Mouse (Mus musculus) hindbrain, embryonic 13.5 days (tissue): Measurements from ENCODE around the gene Ergic3. TPM values are rescaled to one million over a fixed set of nuclear protein-coding genes. Genes with fewer than 3 reads are reported as not detected.

ENCODE experiments used
- ATAC-seq: fragments of 200-750 bp; cut with Nextera tagmentation; 2 replicates; pipeline ENCODE4 v1.8.0; 2017; ENCODE audit warnings: moderate TSS enrichment; ENCODE audit not compliant: low FRiP score
- H3K27ac ChIP-seq: fragments of 300-500 bp; sonication (generic); 2 replicates; pipeline ENCODE4 v1.5.1; 2015; ENCODE audit warnings: inconsistent platforms, mild to moderate bottlenecking, moderate library complexity
- H3K27me3 ChIP-seq: fragments of 300-500 bp; sonication (generic); 2 replicates; pipeline ENCODE4 v1.6.1; 2015; ENCODE audit warnings: mild to moderate bottlenecking, inconsistent platforms
- H3K36me3 ChIP-seq: fragments of 300-500 bp; sonication (generic); 2 replicates; pipeline ENCODE4 v1.6.1; 2015; ENCODE audit warnings: mild to moderate bottlenecking, inconsistent platforms
- H3K4me1 ChIP-seq: fragments of 300-500 bp; sonication (generic); replicated peaks from 2 replicates; pipeline ENCODE4 v1.6.1; 2015; ENCODE audit warnings: inconsistent platforms
- H3K4me2 ChIP-seq: fragments of 300-500 bp; sonication (generic); 2 replicates; pipeline ENCODE4 v1.6.1; 2015; ENCODE audit warnings: inconsistent platforms, mild to moderate bottlenecking, moderate library complexity
- H3K4me3 ChIP-seq: fragments of 300-500 bp; sonication (generic); 2 replicates; pipeline ENCODE4 v1.5.1; 2015; ENCODE audit warnings: mild to moderate bottlenecking, inconsistent platforms
- H3K9ac ChIP-seq: fragments of 300-500 bp; sonication (generic); 2 replicates; pipeline ENCODE4 v1.6.1; 2015; ENCODE audit warnings: mild to moderate bottlenecking, inconsistent platforms
- H3K9me3 ChIP-seq: fragments of 300-500 bp; sonication (generic); 2 replicates; pipeline ENCODE4 v1.6.1; 2016; ENCODE audit warnings: inconsistent platforms
- WGBS: fragments of 180-500 bp; shearing (Covaris S2); methylation state at CpG from one replicate; pipeline ENCODE4 v1.1.7; 2015; 5-methylcytosine and 5-hydroxymethylcytosine counted together
- polyA plus RNA-seq: library from polyadenylated mRNA; unstranded; fragments of >200 nt; fragmentation: Nextera tagmentation; extraction: Ambion mirVana; gene quantifications from 2 replicates; pipeline ENCODE4 v1.2.1, GENCODE M21; 2015

Gene Ergic3
- polyA plus RNA-seq: 371 and 377 TPM in 2 replicates

GRCm38 (mm10) chr2:156007888-156008532 is at the start of gene Ergic3, which contains the start of gene 6430550D23Rik:
Ergic3 (plus strand) TSS chr2:156008045.
6430550D23Rik (minus strand) TSS chr2:156007977.
- Histone ChIP-seq H3K36me3 (peaks cover 33% of the 10 kb centered on the region), H3K27ac (peak within 1 kb of the TSS; percentile 84), H3K27me3 (no peaks in the 10 kb centered on the region), H3K9ac (peak within 1 kb of the TSS; percentile 89), H3K9me3 (no peaks in the 10 kb centered on the region), H3K4me3 (peak within 1 kb of the TSS; percentile 88), H3K4me2 (peak within 1 kb of the TSS; percentile 79), H3K4me1 (peaks cover 16% of the 10 kb centered on the region)
- under 1% methylated on average over 44 of the region's 45 CpGs for WGBS
- peak; percentile 100 for ATAC-seq

DNA sequence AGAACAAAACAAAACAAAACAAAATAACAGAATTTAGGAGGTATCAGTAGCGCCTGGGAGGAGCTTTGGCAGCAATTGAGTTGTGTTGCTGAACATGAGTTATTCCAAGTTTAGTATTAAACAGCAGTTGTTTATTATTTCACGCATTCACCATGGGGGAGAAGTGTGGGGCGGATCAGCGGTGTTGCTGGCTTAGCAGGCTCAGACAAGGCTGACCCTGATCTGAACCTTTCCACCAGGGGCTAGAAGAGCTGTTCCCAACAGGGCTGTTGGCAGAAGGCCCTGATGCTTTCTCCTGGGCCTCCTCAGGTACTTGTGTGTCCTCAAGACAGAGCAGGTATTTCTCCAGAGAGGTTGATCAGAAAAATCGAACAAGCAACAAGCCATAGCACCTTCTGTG is 47.9 kb upstream of the Ergic3 start:
- H3K9ac ChIP-seq: no peak overlapping the region
- H3K4me1 ChIP-seq: peaks cover 22% of the 10 kb centered on the region
- no peak overlapping the region for H3K4me2 ChIP-seq
- peaks cover 25% of the 10 kb centered on the region for H3K36me3 ChIP-seq
- H3K4me3 ChIP-seq: no peak overlapping the region
- H3K27me3 ChIP-seq: no peaks in the 10 kb centered on the region
- ATAC-seq: no peak
- H3K27ac ChIP-seq: no peak overlapping the region
- WGBS: 90% methylated on average over 5 of the region's 5 CpGs
- H3K9me3 ChIP-seq: no peaks in the 10 kb centered on the region

DNA sequence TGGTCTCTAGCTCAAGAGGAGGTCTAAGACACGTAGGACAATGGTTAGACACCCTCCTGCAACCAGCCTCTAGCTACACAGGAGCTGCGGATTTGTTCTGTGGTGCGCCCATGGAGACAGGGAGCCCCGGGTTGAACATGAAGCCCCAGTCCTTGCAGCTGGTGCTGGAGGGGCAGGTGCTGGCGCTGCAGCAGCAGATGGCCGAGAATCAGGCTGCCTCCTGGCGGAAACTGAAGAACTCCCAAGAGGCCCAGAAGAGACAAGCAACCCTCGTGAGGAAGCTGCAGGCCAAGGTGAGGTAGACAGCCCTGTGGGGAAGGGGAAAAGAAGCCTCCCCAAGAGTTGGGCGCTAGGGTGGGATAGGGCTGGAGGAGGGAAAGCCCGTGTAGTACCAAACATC is 46.0 kb upstream of the Ergic3 start:
- Histone ChIP-seq H3K9me3 (no peaks in the 10 kb centered on the region), H3K36me3 (peaks cover 41% of the 10 kb centered on the region)

DNA sequence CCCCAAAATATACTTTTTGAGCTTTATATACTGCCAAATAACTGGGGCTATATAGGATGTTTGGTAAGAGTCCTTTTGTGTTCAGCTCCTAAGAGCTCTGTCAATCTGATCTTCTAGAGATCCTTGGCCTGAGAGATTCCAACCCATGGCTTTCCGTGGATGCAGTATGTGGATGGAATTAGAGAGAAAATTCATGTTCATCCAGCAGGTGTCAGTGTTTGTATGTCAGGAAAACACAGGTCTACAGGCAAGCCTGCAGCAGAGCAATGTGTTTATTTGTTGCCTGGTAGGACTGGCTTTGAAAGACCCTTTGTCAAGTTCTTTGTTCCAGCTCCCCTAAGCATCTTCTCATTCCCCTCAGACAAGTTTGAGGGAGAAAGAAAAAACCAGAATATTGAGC is 44.9 kb upstream of the Ergic3 start:
- Histone ChIP-seq H3K36me3 (peaks cover 53% of the 10 kb centered on the region), H3K4me1 (peaks cover 12% of the 10 kb centered on the region), H3K4me2 (no peak overlapping the region), H3K4me3 (no peak overlapping the region), H3K27me3 (no peaks in the 10 kb centered on the region), H3K9me3 (no peaks in the 10 kb centered on the region), H3K9ac (no peak overlapping the region), H3K27ac (peak overlapping the region; percentile 60; the same call in 1 of the 2 replicates)
- 28% methylated on average over 1 of the region's 1 CpGs for WGBS
- ATAC-seq: no peak

More for the DNA sequence above, 46.0 kb upstream of the Ergic3 start:
- no peak for ATAC-seq
- H3K27ac ChIP-seq: peak overlapping the region; percentile 35; the same call in 1 of the 2 replicates
- H3K9ac ChIP-seq: peak overlapping the region; percentile 56; the same call in 1 of the 2 replicates
- 70% methylated on average over 10 of the region's 10 CpGs for WGBS
- no peak overlapping the region for H3K4me2 ChIP-seq
- H3K4me1 ChIP-seq: peaks cover 21% of the 10 kb centered on the region
- no peak overlapping the region for H3K4me3 ChIP-seq
- no peaks in the 10 kb centered on the region for H3K27me3 ChIP-seq

- H3K27ac ChIP-seq: no peak overlapping the region
- peaks cover 91% of the 10 kb centered on the region for H3K36me3 ChIP-seq
- H3K4me2 ChIP-seq: no peak overlapping the region
- H3K9ac ChIP-seq: no peak overlapping the region
- ATAC-seq: no peak
- 92% methylated on average over 6 of the region's 6 CpGs for WGBS
- no peaks in the 10 kb centered on the region for H3K4me1 ChIP-seq
- H3K4me3 ChIP-seq: no peak overlapping the region
- H3K27me3 ChIP-seq: no peaks in the 10 kb centered on the region
- H3K9me3 ChIP-seq: no peaks in the 10 kb centered on the region
Observed at GRCm38 (mm10) chr2:155973348-155973747, 34.5 kb upstream of the Ergic3 start.

DNA sequence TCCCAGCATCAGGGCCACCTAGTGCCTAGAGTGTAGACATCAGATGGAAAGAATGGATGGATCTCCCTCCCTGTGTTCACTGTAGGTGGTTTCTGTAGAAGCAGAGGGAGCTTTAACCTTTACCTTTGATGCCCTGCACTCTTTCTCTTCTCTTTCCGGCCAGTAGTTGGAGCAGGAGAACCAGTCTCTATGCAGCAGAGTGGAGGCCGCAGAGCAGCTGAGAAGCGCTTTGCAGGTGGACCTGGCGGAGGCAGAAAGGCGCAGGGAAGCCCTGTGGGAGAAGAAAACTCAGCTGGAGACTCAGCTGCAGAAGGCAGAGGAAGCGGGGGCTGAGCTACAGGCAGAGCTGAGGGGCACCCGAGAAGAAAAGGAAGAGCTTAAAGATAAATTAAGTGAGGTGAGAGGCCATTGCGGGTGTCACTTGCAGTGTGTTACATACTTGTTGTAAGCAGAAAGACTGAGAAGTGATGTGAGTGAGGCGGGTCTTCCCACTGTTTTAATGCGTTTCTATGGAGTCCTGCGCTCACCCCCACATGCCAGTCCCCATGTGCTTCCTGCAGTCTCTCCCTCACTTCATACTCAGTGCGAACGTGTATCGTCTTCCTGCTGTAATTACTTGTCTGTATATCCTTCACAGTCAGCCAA is 33.6 kb upstream of the Ergic3 start:
- H3K9me3 ChIP-seq: no peaks in the 10 kb centered on the region
- H3K4me2 ChIP-seq: no peak overlapping the region
- H3K27me3 ChIP-seq: no peaks in the 10 kb centered on the region
- H3K4me1 ChIP-seq: no peaks in the 10 kb centered on the region
- WGBS: 81% methylated on average over 14 of the region's 14 CpGs
- no peak overlapping the region for H3K4me3 ChIP-seq
- H3K36me3 ChIP-seq: peaks cover 88% of the 10 kb centered on the region
- ATAC-seq: no peak
- no peak overlapping the region for H3K27ac ChIP-seq
- H3K9ac ChIP-seq: no peak overlapping the region

DNA sequence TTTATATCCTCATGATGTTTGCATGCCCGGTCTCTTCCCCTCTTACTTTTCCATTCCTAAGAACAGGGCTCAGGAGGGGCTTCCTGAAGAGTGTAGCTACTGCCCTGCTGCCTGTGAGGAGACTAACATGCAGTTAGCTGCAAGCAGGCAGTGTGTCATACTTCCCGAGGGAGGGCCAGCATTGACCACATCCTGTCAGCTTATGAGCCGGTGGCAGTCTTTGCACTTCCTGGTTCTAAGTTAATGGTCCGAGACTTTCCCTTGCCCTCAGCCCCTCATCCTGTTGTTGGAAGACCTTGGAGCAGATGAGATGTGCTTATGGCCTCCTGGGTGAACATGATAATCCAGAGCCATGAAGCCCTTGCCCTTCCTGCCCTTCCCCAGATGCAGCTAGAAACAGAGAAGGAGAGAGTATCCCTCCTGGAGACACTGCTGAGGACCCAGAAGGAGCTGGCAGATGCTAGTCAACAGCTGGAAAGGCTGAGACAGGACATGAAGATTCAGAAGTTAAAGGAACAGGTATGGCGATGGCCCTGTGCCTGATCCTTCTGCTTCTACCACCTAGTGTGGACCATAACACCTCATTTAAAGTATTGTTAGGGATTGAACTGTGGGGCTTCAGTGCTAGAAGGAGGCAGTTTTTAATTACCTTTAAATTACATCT is 28.4 kb upstream of the Ergic3 start:
- H3K4me2 ChIP-seq: no peak overlapping the region
- peaks cover 92% of the 10 kb centered on the region for H3K36me3 ChIP-seq
- 88% methylated on average over 5 of the region's 5 CpGs for WGBS
- no peaks in the 10 kb centered on the region for H3K4me1 ChIP-seq
- ATAC-seq: no peak
- no peaks in the 10 kb centered on the region for H3K9me3 ChIP-seq
- H3K9ac ChIP-seq: no peak overlapping the region
- no peak overlapping the region for H3K4me3 ChIP-seq
- no peaks in the 10 kb centered on the region for H3K27me3 ChIP-seq
- no peak overlapping the region for H3K27ac ChIP-seq

DNA sequence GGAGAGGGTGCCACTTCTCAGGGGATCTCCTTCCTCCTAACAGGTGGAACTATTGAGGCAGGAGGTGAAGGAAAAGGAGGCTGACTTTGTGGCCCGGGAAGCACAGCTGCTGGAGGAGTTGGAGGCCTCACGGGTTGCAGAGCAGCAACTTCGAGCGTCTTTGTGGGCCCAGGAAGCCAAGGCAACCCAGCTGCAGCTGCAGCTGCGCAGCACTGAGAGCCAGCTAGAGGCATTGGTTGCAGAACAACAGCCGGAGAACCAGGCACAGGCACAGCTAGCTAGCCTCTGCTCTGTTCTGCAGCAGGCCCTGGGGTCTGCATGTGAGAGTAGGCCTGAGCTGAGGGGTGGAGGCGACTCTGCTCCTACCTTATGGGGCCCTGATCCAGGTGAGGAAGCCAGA is 22.1 kb upstream of the Ergic3 start:
- H3K27ac ChIP-seq: no peak overlapping the region

DNA sequence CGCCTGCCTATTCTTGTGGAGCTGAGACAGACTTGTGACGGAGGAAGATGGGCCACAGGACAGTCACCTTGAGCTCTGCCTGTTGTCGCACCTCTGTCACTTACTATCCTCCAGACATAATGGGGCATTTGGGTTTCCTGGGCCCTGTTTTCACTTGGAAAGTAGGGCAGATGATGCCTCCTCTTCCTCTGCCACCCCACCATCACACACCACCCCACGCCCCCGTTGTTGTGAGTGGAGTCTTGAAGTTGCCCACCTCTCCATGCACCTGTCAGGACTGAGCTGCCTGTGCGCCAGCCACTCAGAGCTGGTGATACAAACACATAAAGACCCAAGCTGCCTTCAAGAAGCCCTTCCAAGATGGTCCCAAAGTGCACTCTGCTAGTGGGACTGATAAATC is 20.7 kb upstream of the Ergic3 start:
- Histone ChIP-seq H3K9me3 (no peaks in the 10 kb centered on the region), H3K9ac (no peak overlapping the region), H3K27me3 (no peaks in the 10 kb centered on the region), H3K4me2 (no peak overlapping the region), H3K27ac (no peak overlapping the region), H3K36me3 (peaks cover 99% of the 10 kb centered on the region), H3K4me3 (no peak overlapping the region), H3K4me1 (no peaks in the 10 kb centered on the region)
- no peak for ATAC-seq
- 99% methylated on average over 6 of the region's 6 CpGs for WGBS

More for the DNA sequence above, 22.1 kb upstream of the Ergic3 start:
- Histone ChIP-seq H3K4me2 (no peak overlapping the region), H3K4me1 (no peaks in the 10 kb centered on the region), H3K9ac (no peak overlapping the region; the same call in 1 of the 2 replicates), H3K27me3 (no peaks in the 10 kb centered on the region), H3K36me3 (peaks cover 97% of the 10 kb centered on the region), H3K4me3 (no peak overlapping the region), H3K9me3 (no peaks in the 10 kb centered on the region)
- 94% methylated on average over 7 of the region's 7 CpGs for WGBS
- ATAC-seq: no peak

- Histone ChIP-seq H3K36me3 (peaks cover 99% of the 10 kb centered on the region), H3K9ac (no peak overlapping the region), H3K27me3 (no peaks in the 10 kb centered on the region), H3K4me1 (no peaks in the 10 kb centered on the region), H3K4me3 (no peak overlapping the region), H3K27ac (no peak overlapping the region), H3K9me3 (no peaks in the 10 kb centered on the region), H3K4me2 (no peak overlapping the region)
- ATAC-seq: no peak
- 83% methylated on average over 4 of the region's 4 CpGs for WGBS
Observed at GRCm38 (mm10) chr2:155989085-155989484, 18.8 kb upstream of the Ergic3 start.

DNA sequence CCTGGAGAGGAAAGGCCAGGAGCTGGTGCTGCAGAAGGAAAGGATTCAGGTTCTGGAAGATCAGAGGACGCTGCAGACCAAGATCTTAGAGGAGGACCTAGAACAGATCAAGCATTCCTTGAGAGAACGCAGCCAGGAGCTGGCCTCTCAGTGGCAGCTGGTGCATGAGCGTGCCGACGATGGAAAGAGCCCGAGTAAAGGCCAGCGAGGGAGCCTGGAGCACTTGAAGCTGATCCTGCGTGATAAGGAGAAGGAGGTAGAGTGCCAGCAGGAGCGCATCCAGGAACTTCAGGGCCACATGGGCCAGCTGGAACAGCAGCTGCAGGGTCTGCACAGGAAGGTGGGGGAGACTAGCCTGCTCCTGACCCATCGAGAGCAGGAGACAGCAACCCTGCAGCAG is 16.7 kb upstream of the Ergic3 start:
- H3K27ac ChIP-seq: no peak overlapping the region
- H3K4me2 ChIP-seq: no peak overlapping the region
- H3K27me3 ChIP-seq: no peaks in the 10 kb centered on the region
- no peak overlapping the region for H3K4me3 ChIP-seq
- H3K9me3 ChIP-seq: no peaks in the 10 kb centered on the region
- no peaks in the 10 kb centered on the region for H3K4me1 ChIP-seq
- H3K36me3 ChIP-seq: peaks cover 99% of the 10 kb centered on the region
- H3K9ac ChIP-seq: peak overlapping the region; percentile 35; the same call in 1 of the 2 replicates
- 97% methylated on average over 10 of the region's 10 CpGs for WGBS
- ATAC-seq: no peak

DNA sequence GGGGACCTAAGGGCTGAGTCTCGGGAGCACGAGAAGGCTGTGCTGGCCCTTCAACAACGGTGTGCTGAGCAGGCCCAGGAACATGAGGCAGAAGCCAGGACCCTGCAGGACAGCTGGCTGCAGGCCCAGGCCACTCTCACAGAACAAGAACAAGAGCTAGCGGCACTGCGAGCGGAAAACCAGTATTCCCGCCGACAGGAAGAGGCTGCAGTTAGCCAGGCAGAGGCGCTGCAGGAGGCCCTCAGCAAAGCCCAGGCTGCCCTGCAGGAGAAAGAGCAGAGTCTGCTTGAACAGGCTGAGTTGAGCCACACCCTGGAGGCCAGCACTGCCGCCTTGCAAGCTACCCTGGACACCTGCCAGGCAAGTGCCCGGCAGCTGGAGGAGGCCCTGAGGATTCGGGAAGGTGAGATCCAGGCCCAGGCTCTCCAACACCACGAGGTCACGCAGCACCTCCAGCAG is 16.0 kb upstream of the Ergic3 start:
- ATAC-seq: no peak
- no peaks in the 10 kb centered on the region for H3K9me3 ChIP-seq
- no peaks in the 10 kb centered on the region for H3K27me3 ChIP-seq
- H3K36me3 ChIP-seq: peaks cover 99% of the 10 kb centered on the region
- no peak overlapping the region; the same call in 1 of the 2 replicates for H3K9ac ChIP-seq
- H3K4me1 ChIP-seq: no peaks in the 10 kb centered on the region
- H3K27ac ChIP-seq: no peak overlapping the region
- no peak overlapping the region for H3K4me3 ChIP-seq
- H3K4me2 ChIP-seq: no peak overlapping the region
- 78% methylated on average over 14 of the region's 14 CpGs for WGBS
